Mouse (Mus musculus): Measurements from ENCODE around the gene Nudt2. TPM values are rescaled to one million over a fixed set of nuclear protein-coding genes. Genes with fewer than 3 reads are reported as not detected.
A peak's percentile ranks its signal among the peaks of the same experiment; 100 is the strongest.

Gene Nudt2
- total and polyA plus RNA-seq, 3 experiments = 27.5 to 30.8 (median 28.9) TPM

GRCm38 (mm10) chr4:41506156-41506555 lies 41.2 kb downstream of the Nudt2 start:
- TF ChIP-seq POLR2A (IDR thresholded peaks at IDR 0.05; ENCODE audit: insufficient read depth, low read depth, low read length) (no peak), EP300 (IDR thresholded peaks at IDR 0.05; ENCODE audit: insufficient read depth, low read depth, low read length) (no peak), CTCF (IDR thresholded peaks at IDR 0.05) (peak; percentile 69)
- Histone ChIP-seq H3K27ac (no peak overlapping the region), H3K27me3 (ENCODE audit: control insufficient read depth, insufficient read depth, low read length) (no peaks in the 10 kb centered on the region), H3K4me1 (ENCODE audit: control insufficient read depth, insufficient read depth, low read length) (peaks cover 6% of the 10 kb centered on the region; the same call in 1 of the 2 replicates), H3K4me3 (no peak overlapping the region), H3K36me3 (ENCODE audit: control insufficient read depth, insufficient read depth, low read length) (no peaks in the 10 kb centered on the region), H3K9ac (ENCODE audit: low read depth, low read length) (no peak overlapping the region), H3K79me2 (replicated peaks; ENCODE audit: control insufficient read depth, insufficient read depth, low read length) (no peaks in the 10 kb centered on the region)
- WGBS = 17% methylated on average over 13 of the region's 13 CpGs
- DNase-seq = peak; percentile 56 to 59
- intact Hi-C loops (cut with DNase I) = no loop called here

GRCm38 (mm10) chr4:41506906-41507305 lies 42.0 kb downstream of the Nudt2 start:
- Histone ChIP-seq H3K4me1 (ENCODE audit: control insufficient read depth, insufficient read depth, low read length) (peaks cover 6% of the 10 kb centered on the region; the same call in 1 of the 2 replicates), H3K79me2 (replicated peaks; ENCODE audit: control insufficient read depth, insufficient read depth, low read length) (no peaks in the 10 kb centered on the region), H3K4me3 (peak overlapping the region; percentile 58), H3K27me3 (ENCODE audit: control insufficient read depth, insufficient read depth, low read length) (no peaks in the 10 kb centered on the region), H3K9ac (ENCODE audit: low read depth, low read length) (peak overlapping the region; percentile 53), H3K36me3 (ENCODE audit: control insufficient read depth, insufficient read depth, low read length) (no peaks in the 10 kb centered on the region), H3K27ac (peak overlapping the region; percentile 18; the same call in 1 of the 2 replicates)
- WGBS = under 1% methylated on average over 29 of the region's 29 CpGs
- intact Hi-C loops (cut with DNase I) = no loop called here
- DNase-seq = peak; percentile 88 to 93
- no peak for TF ChIP-seq EP300 (IDR thresholded peaks at IDR 0.05; ENCODE audit: insufficient read depth, low read depth, low read length)
- TF ChIP-seq CTCF (IDR thresholded peaks at IDR 0.05) = peak; percentile 52

DNA sequence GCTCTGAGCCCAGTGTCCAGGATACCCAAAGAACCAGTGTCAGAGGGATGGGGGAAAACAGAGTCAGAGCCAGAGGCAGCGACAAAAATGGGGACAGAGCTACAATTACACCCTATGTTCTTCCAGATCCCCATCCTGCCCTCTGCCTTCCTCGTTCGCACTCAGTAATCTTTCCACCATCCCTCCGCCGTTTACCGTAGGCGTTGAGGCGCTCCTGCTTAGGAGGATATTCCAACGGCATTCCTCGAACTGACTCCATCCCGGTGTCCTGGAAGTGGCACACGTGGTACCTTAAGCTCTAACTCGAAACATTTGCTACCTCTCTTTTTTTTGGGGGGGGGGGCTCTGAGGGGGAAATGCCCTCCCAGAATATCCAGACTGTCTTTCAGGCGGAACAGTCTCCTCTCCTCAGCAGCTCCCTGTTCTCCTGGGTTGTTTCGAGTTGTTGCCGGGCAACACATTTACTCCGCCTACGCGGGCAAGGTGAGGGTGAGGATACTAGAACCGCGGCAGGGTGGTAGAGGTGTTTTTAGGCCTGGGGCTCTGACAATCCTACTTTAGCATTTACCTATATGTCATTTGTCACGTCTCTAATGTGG lies 42.5 kb downstream of the Nudt2 start:
- intact Hi-C loops (cut with DNase I) = no loop called here
- 16% methylated on average over 22 of the region's 22 CpGs for WGBS

DNA sequence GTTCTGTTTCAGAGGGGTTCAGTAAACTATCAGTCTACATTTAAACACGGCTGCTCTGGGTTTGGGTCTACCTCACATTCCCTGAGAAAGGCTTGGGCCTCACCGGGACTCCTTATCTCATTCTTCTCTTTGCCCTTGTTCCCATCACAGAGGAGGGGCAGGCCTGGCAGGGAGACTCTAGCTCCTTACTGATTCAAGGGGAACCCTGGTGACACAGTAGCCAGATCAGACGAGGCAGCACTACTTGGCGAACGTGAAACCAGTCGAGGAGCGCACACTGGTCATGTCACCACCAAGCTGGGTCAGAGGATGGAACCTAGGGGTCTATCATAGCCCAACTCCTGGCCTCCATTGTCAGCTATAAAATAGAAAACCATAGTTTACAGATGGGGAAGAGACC lies 43.0 kb downstream of the Nudt2 start:
- Histone ChIP-seq H3K79me2 (replicated peaks; ENCODE audit: control insufficient read depth, insufficient read depth, low read length) (no peaks in the 10 kb centered on the region), H3K27ac (no peak overlapping the region), H3K4me1 (ENCODE audit: control insufficient read depth, insufficient read depth, low read length) (peaks cover 6% of the 10 kb centered on the region; the same call in 1 of the 2 replicates), H3K9ac (ENCODE audit: low read depth, low read length) (no peak overlapping the region), H3K4me3 (no peak overlapping the region), H3K27me3 (ENCODE audit: control insufficient read depth, insufficient read depth, low read length) (no peaks in the 10 kb centered on the region), H3K36me3 (ENCODE audit: control insufficient read depth, insufficient read depth, low read length) (no peaks in the 10 kb centered on the region)
- TF ChIP-seq POLR2A (IDR thresholded peaks at IDR 0.05; ENCODE audit: insufficient read depth, low read depth, low read length) (no peak), CTCF (IDR thresholded peaks at IDR 0.05) (no peak)
- DNase-seq = no peak
- intact Hi-C loops (cut with DNase I) = no loop called here
- 61% methylated on average over 7 of the region's 7 CpGs for WGBS

More for the DNA sequence above, 42.5 kb downstream of the Nudt2 start:
- no peaks in the 10 kb centered on the region for H3K27me3 ChIP-seq (ENCODE audit: control insufficient read depth, insufficient read depth, low read length)
- DNase-seq = no peak
- peak overlapping the region; percentile 58 for H3K4me3 ChIP-seq
- no peaks in the 10 kb centered on the region for H3K79me2 ChIP-seq (replicated peaks; ENCODE audit: control insufficient read depth, insufficient read depth, low read length)
- TF ChIP-seq EP300 (IDR thresholded peaks at IDR 0.05; ENCODE audit: insufficient read depth, low read depth, low read length) (no peak), CTCF (IDR thresholded peaks at IDR 0.05) (no peak), POLR2A (IDR thresholded peaks at IDR 0.05; ENCODE audit: insufficient read depth, low read depth, low read length) (no peak)
- no peaks in the 10 kb centered on the region for H3K36me3 ChIP-seq (ENCODE audit: control insufficient read depth, insufficient read depth, low read length)
- H3K9ac ChIP-seq (ENCODE audit: low read depth, low read length) = peak overlapping the region; percentile 52
- peaks cover 6% of the 10 kb centered on the region; the same call in 1 of the 2 replicates for H3K4me1 ChIP-seq (ENCODE audit: control insufficient read depth, insufficient read depth, low read length)
- no peak overlapping the region; the same call in 1 of the 2 replicates for H3K27ac ChIP-seq

- DNase-seq = no peak
- intact Hi-C loops (cut with DNase I) = no loop called here
- WGBS = 32% methylated on average over 4 of the region's 4 CpGs
- Histone ChIP-seq H3K4me3 (no peak overlapping the region), H3K9ac (ENCODE audit: low read depth, low read length) (no peak overlapping the region), H3K27me3 (ENCODE audit: control insufficient read depth, insufficient read depth, low read length) (no peaks in the 10 kb centered on the region), H3K79me2 (replicated peaks; ENCODE audit: control insufficient read depth, insufficient read depth, low read length) (no peaks in the 10 kb centered on the region), H3K4me1 (ENCODE audit: control insufficient read depth, insufficient read depth, low read length) (no peaks in the 10 kb centered on the region), H3K36me3 (ENCODE audit: control insufficient read depth, insufficient read depth, low read length) (no peaks in the 10 kb centered on the region), H3K27ac (no peak overlapping the region)
- TF ChIP-seq EP300 (IDR thresholded peaks at IDR 0.05; ENCODE audit: insufficient read depth, low read depth, low read length) = no peak
- TF ChIP-seq CTCF (IDR thresholded peaks at IDR 0.05) = no peak
- no peak for TF ChIP-seq POLR2A (IDR thresholded peaks at IDR 0.05; ENCODE audit: insufficient read depth, low read depth, low read length)
These were observed 48.4 kb downstream of the Nudt2 start for GRCm38 (mm10) chr4:41513309-41513708.

DNA sequence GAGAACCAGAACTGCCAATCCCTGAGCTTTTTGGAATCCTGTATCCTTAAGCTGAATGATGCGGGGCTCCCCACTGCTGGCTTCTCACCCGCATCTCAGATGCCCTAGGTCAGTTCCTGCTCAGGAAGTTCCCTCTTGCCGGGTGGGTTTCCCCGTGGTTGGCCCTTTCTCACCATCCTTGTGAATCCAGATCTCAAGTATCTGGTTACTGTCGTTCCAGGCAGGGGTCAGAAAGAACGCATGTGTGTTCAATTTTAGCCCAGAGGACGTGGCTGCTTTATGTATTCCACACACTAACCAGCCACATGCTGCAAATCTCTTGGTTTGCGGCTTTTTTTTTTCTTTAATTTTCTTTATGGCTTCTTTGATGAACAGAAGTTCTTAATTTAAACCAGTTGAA lies 48.8 kb downstream of the Nudt2 start:
- DNase-seq = no peak
- 22% methylated on average over 8 of the region's 8 CpGs for WGBS
- Histone ChIP-seq H3K36me3 (ENCODE audit: control insufficient read depth, insufficient read depth, low read length) (no peaks in the 10 kb centered on the region), H3K4me1 (ENCODE audit: control insufficient read depth, insufficient read depth, low read length) (no peaks in the 10 kb centered on the region), H3K27me3 (ENCODE audit: control insufficient read depth, insufficient read depth, low read length) (no peaks in the 10 kb centered on the region), H3K27ac (no peak overlapping the region), H3K4me3 (no peak overlapping the region), H3K79me2 (replicated peaks; ENCODE audit: control insufficient read depth, insufficient read depth, low read length) (no peaks in the 10 kb centered on the region), H3K9ac (ENCODE audit: low read depth, low read length) (no peak overlapping the region)
- no peak for TF ChIP-seq CTCF (IDR thresholded peaks at IDR 0.05)
- no peak for TF ChIP-seq POLR2A (IDR thresholded peaks at IDR 0.05; ENCODE audit: insufficient read depth, low read depth, low read length)
- no peak for TF ChIP-seq EP300 (IDR thresholded peaks at IDR 0.05; ENCODE audit: insufficient read depth, low read depth, low read length)
- intact Hi-C loops (cut with DNase I) = no loop called here
